Mouse (Mus musculus) heart, adult 2 months (tissue): ENCODE results near the gene Thumpd3. TPM values are rescaled to one million over a fixed set of nuclear protein-coding genes. Genes with fewer than 3 reads are reported as not detected.

Experiments
- DNase-seq, 2 experiments: peaks; one replicate each; pipeline ENCODE4 v3.0.0; 2021
- H3K27ac ChIP-seq: fragments of 200-600 bp; 2 replicates; pipeline ENCODE4 v1.8.1; 2022
- H3K27me3 ChIP-seq: fragments of 200-500 bp; 2 replicates; pipeline ENCODE4 v1.6.1; 2012; ENCODE audit warnings: mild to moderate bottlenecking, low read length, inconsistent platforms, mixed read lengths; ENCODE audit not compliant: control insufficient read depth, insufficient read depth
- H3K36me3 ChIP-seq: fragments of 200-500 bp; 2 replicates; pipeline ENCODE4 v1.6.1; 2012; ENCODE audit warnings: low read length, inconsistent platforms; ENCODE audit not compliant: control insufficient read depth, insufficient read depth
- H3K4me1 ChIP-seq: fragments of 200-500 bp; 2 replicates; pipeline ENCODE4 v1.6.1; 2011; ENCODE audit warnings: low read length; ENCODE audit not compliant: control insufficient read depth, insufficient read depth
- H3K4me3 ChIP-seq: fragments of 200-600 bp; 2 replicates; pipeline ENCODE4 v1.8.1; 2022
- H3K79me2 ChIP-seq: fragments of 200-500 bp; replicated peaks from 2 replicates; pipeline ENCODE4 v1.6.1; 2012; ENCODE audit warnings: mild to moderate bottlenecking, inconsistent platforms, low read length, moderate library complexity, mixed read lengths; ENCODE audit not compliant: control insufficient read depth, insufficient read depth
- H3K9ac ChIP-seq: fragments of 200-500 bp; 2 replicates; pipeline ENCODE4 v1.6.1; 2012; ENCODE audit warnings: low read depth, mild to moderate bottlenecking, control low read depth, inconsistent platforms, low read length, mixed read lengths
- CTCF ChIP-seq: fragments of 200-600 bp; IDR thresholded peaks from 2 replicates; pipeline ENCODE4 v1.8.1; 2022; ENCODE audit warnings: antibody characterized with exemption, mild to moderate bottlenecking, moderate library complexity
- EP300 ChIP-seq: fragments of 200-500 bp; IDR thresholded peaks from 2 replicates; pipeline ENCODE4 v1.6.1; 2011; ENCODE audit warnings: low read depth, low read length, control low read depth; ENCODE audit not compliant: insufficient read depth
- POLR2A ChIP-seq: fragments of 200-500 bp; IDR thresholded peaks from 2 replicates; pipeline ENCODE4 v1.6.1; 2011; ENCODE audit warnings: mild to moderate bottlenecking, low read depth, low read length, control low read depth; ENCODE audit not compliant: insufficient read depth
- WGBS: fragments of 180-500 bp; shearing (Covaris S2); methylation state at CpG from one replicate; pipeline ENCODE4 v1.1.7; 2018; 5-methylcytosine and 5-hydroxymethylcytosine counted together
- intact Hi-C: fragments of 180-260 bp; cut with DNase I; formaldehyde crosslinking; loops from one replicate; pipeline ENCODE4 v1.15.1; 2025
- polyA plus RNA-seq: library from polyadenylated mRNA; depleted of rRNA; stranded (reverse); fragments of >200 nt; gene quantifications from 2 replicates; pipeline ENCODE4 v1.2.3, GENCODE M21; 2012
- total RNA-seq, 2 experiments: library from RNA; stranded (reverse); gene quantifications; 2 replicates each; pipeline ENCODE4 v1.2.3; 2021

The Thumpd3 gene
- total and polyA plus RNA-seq, 3 experiments, result 5.0 to 19.9 (median 17.5) TPM

- 0 out of 2 replicates have a peak, but pooled peaks have one; percentile 3 for TF ChIP-seq CTCF
- TF ChIP-seq EP300, result no peak
- Histone ChIP-seq H3K27ac (no peak overlapping the region), H3K4me1 (no peaks in the 10 kb centered on the region), H3K9ac (no peak overlapping the region), H3K36me3 (no peaks in the 10 kb centered on the region), H3K79me2 (no peaks in the 10 kb centered on the region), H3K27me3 (no peaks in the 10 kb centered on the region), H3K4me3 (no peak overlapping the region)
- DNase-seq, result no peak
- intact Hi-C loops, result no loop called here
- WGBS, result 71% methylated on average over 3 of the region's 3 CpGs
Observed at GRCm38 (mm10) chr6:113032121-113032520, 13.9 kb upstream of the Thumpd3 start.

- no peak for TF ChIP-seq EP300
- no peak for TF ChIP-seq POLR2A
- TF ChIP-seq CTCF, result no peak
- Histone ChIP-seq H3K36me3 (no peaks in the 10 kb centered on the region), H3K4me3 (no peak overlapping the region), H3K79me2 (no peaks in the 10 kb centered on the region), H3K9ac (no peak overlapping the region), H3K27me3 (no peaks in the 10 kb centered on the region), H3K4me1 (peaks cover 1% of the 10 kb centered on the region; the same call in 1 of the 2 replicates), H3K27ac (no peak overlapping the region)
- WGBS, result 69% methylated on average over 2 of the region's 2 CpGs
- DNase-seq, result no peak
- intact Hi-C loops, result no loop called here
Observed at GRCm38 (mm10) chr6:113033185-113033584, 12.8 kb upstream of the Thumpd3 start.

GRCm38 (mm10) chr6:113034466-113034865 lies 11.6 kb upstream of the Thumpd3 start:
- peaks cover 1% of the 10 kb centered on the region; the same call in 1 of the 2 replicates for H3K4me1 ChIP-seq
- no peak overlapping the region for H3K4me3 ChIP-seq
- no peak for DNase-seq
- no peaks in the 10 kb centered on the region for H3K79me2 ChIP-seq
- 83% methylated on average over 6 of the region's 6 CpGs for whole genome bisulfite sequencing
- TF ChIP-seq CTCF, result no peak
- intact Hi-C loops, result no loop called here
- no peaks in the 10 kb centered on the region for H3K27me3 ChIP-seq
- H3K9ac ChIP-seq, result no peak overlapping the region
- H3K27ac ChIP-seq, result no peak overlapping the region
- no peaks in the 10 kb centered on the region for H3K36me3 ChIP-seq

- Histone ChIP-seq H3K4me3 (no peak overlapping the region), H3K79me2 (no peaks in the 10 kb centered on the region), H3K9ac (no peak overlapping the region), H3K4me1 (peaks cover 1% of the 10 kb centered on the region; the same call in 1 of the 2 replicates), H3K27me3 (no peaks in the 10 kb centered on the region), H3K27ac (no peak overlapping the region), H3K36me3 (no peaks in the 10 kb centered on the region)
- WGBS, result 78% methylated on average over 4 of the region's 4 CpGs
- no peak for TF ChIP-seq EP300
- TF ChIP-seq CTCF, result no peak
- TF ChIP-seq POLR2A, result no peak
- intact Hi-C loops, result loop anchor here (2.0 kb wide), 1 partner anchor 18 kb away; no protein-coding TSS in a partner anchor
- DNase-seq, result no peak
Observed at GRCm38 (mm10) chr6:113036463-113037175, 9.4 kb upstream of the Thumpd3 start.

GRCm38 (mm10) chr6:113037946-113038734 lies 7.9 kb upstream of the Thumpd3 start:
- Histone ChIP-seq H3K79me2 (no peaks in the 10 kb centered on the region), H3K4me3 (peak overlapping the region; percentile 17; the same call in 1 of the 2 replicates), H3K4me1 (peaks cover 1% of the 10 kb centered on the region; the same call in 1 of the 2 replicates), H3K27me3 (no peaks in the 10 kb centered on the region), H3K27ac (peak overlapping the region; percentile 42; the same call in 1 of the 2 replicates), H3K9ac (no peak overlapping the region), H3K36me3 (no peaks in the 10 kb centered on the region)
- 8% methylated on average over 19 of the region's 19 CpGs for WGBS
- TF ChIP-seq EP300, result peak; percentile 93
- no peak for TF ChIP-seq POLR2A
- no peak for TF ChIP-seq CTCF
- intact Hi-C loops, result loop anchor here (2.0 kb wide), 3 partner anchors 19 to 431 kb away; no protein-coding TSS in a partner anchor
- DNase-seq, result peak; percentile 69 to 77

- Histone ChIP-seq H3K36me3 (no peaks in the 10 kb centered on the region), H3K27ac (no peak overlapping the region), H3K79me2 (no peaks in the 10 kb centered on the region), H3K4me1 (peaks cover 1% of the 10 kb centered on the region; the same call in 1 of the 2 replicates), H3K4me3 (no peak overlapping the region), H3K9ac (no peak overlapping the region), H3K27me3 (no peaks in the 10 kb centered on the region)
- DNase-seq, result no peak
- 57% methylated on average over 5 of the region's 5 CpGs for WGBS
- TF ChIP-seq EP300, result no peak
- TF ChIP-seq POLR2A, result no peak
- TF ChIP-seq CTCF, result no peak
- intact Hi-C loops, result loop anchor here (2.0 kb wide), 2 partner anchors 64 to 430 kb away; no protein-coding TSS in a partner anchor
Observed at GRCm38 (mm10) chr6:113038735-113039058, 7.3 kb upstream of the Thumpd3 start.
